Mouse (Mus musculus) intestine, embryonic 15.5 days (tissue): ENCODE data around the gene Itpripl2. TPM values are rescaled to one million over a fixed set of nuclear protein-coding genes. Genes with fewer than 3 reads are reported as not detected.

Experiments
- ATAC-seq: fragments of 200-750 bp; cut with Nextera tagmentation; 2 replicates; pipeline ENCODE4 v1.8.0; 2017; ENCODE audit warnings: moderate TSS enrichment, moderate library complexity
- H3K27ac ChIP-seq: fragments of 300-500 bp; sonication (generic); 2 replicates; pipeline ENCODE4 v1.5.1; 2015; ENCODE audit warnings: mild to moderate bottlenecking, inconsistent platforms
- H3K27me3 ChIP-seq: fragments of 300-500 bp; sonication (generic); replicated peaks from 2 replicates; pipeline ENCODE4 v1.6.1; 2015; ENCODE audit warnings: inconsistent platforms
- H3K36me3 ChIP-seq: fragments of 300-500 bp; sonication (generic); 2 replicates; pipeline ENCODE4 v1.6.1; 2015; ENCODE audit warnings: inconsistent platforms
- H3K4me1 ChIP-seq: fragments of 300-500 bp; sonication (generic); replicated peaks from 2 replicates; pipeline ENCODE4 v1.6.1; 2015; ENCODE audit warnings: inconsistent platforms
- H3K4me2 ChIP-seq: fragments of 300-500 bp; sonication (generic); replicated peaks from 2 replicates; pipeline ENCODE4 v1.6.1; 2015; ENCODE audit warnings: mild to moderate bottlenecking, inconsistent platforms
- H3K4me3 ChIP-seq: fragments of 300-500 bp; sonication (generic); replicated peaks from 2 replicates; pipeline ENCODE4 v1.5.1; 2015; ENCODE audit warnings: inconsistent platforms
- H3K9ac ChIP-seq: fragments of 300-500 bp; sonication (generic); 2 replicates; pipeline ENCODE4 v1.6.1; 2015; ENCODE audit warnings: inconsistent platforms
- H3K9me3 ChIP-seq: fragments of 300-500 bp; sonication (generic); 2 replicates; pipeline ENCODE4 v1.6.1; 2016; ENCODE audit warnings: inconsistent platforms
- WGBS: fragments of 180-500 bp; shearing (Covaris S2); methylation state at CpG from one replicate; pipeline ENCODE4 v1.1.7; 2015; 5-methylcytosine and 5-hydroxymethylcytosine counted together
- polyA plus RNA-seq: library from polyadenylated mRNA; unstranded; fragments of >200 nt; fragmentation: Nextera tagmentation; extraction: Ambion mirVana; gene quantifications from 2 replicates; pipeline ENCODE4 v1.2.1, GENCODE M21; 2015

Itpripl2 gene
- polyA plus RNA-seq, 1 experiment from 2014 or later = 5.5 TPM

- Histone ChIP-seq H3K27me3 (no peaks in the 10 kb centered on the region), H3K27ac (no peak overlapping the region), H3K4me1 (no peaks in the 10 kb centered on the region), H3K36me3 (no peaks in the 10 kb centered on the region), H3K9ac (no peak overlapping the region), H3K9me3 (no peaks in the 10 kb centered on the region), H3K4me3 (no peak overlapping the region), H3K4me2 (no peak overlapping the region)
- ATAC-seq = no peak
- 57% methylated on average over 4 of the region's 4 CpGs for WGBS
These were observed 38.1 kb downstream of the Itpripl2 start for GRCm38 (mm10) chr7:118453722-118454121.

GRCm38 (mm10) chr7:118452940-118453339 lies 38.8 kb downstream of the Itpripl2 start:
- no peaks in the 10 kb centered on the region for H3K9me3 ChIP-seq
- H3K36me3 ChIP-seq = no peaks in the 10 kb centered on the region
- H3K4me2 ChIP-seq = no peak overlapping the region
- no peak for ATAC-seq
- H3K4me3 ChIP-seq = no peak overlapping the region
- no peaks in the 10 kb centered on the region for H3K27me3 ChIP-seq
- peaks cover 6% of the 10 kb centered on the region; the same call in 1 of the 2 replicates for H3K4me1 ChIP-seq
- WGBS = 28% methylated on average over 2 of the region's 2 CpGs
- H3K27ac ChIP-seq = no peak overlapping the region
- H3K9ac ChIP-seq = no peak overlapping the region

- H3K36me3 ChIP-seq = no peaks in the 10 kb centered on the region
- 0 out of 2 replicates have a peak within 1 kb of the TSS, but pooled peaks have one; percentile 19 for H3K27ac ChIP-seq
- H3K4me1 ChIP-seq = peaks cover 17% of the 10 kb centered on the region
- no peaks in the 10 kb centered on the region for H3K9me3 ChIP-seq
- peak within 1 kb of the TSS; percentile 52 for H3K9ac ChIP-seq
- under 1% methylated on average over 58 of the region's 58 CpGs for WGBS
- 0 out of 2 replicates have a peak, but pooled peaks cover 3% of the 10 kb centered on the region for H3K27me3 ChIP-seq
- H3K4me3 ChIP-seq = peak within 1 kb of the TSS; percentile 64
- peak within 1 kb of the TSS; percentile 93 for H3K4me2 ChIP-seq
- peak; percentile 79 for ATAC-seq
These were observed 43.4 kb downstream of the Itpripl2 start, which contains the start of gene Syt17 for GRCm38 (mm10) chr7:118448134-118448967. Gene Syt17 (minus strand): TSS chr7:118448222.

GRCm38 (mm10) chr7:118447291-118448133 lies 44.3 kb downstream of the Itpripl2 start:
- Histone ChIP-seq H3K9me3 (no peaks in the 10 kb centered on the region), H3K9ac (peak overlapping the region; percentile 52), H3K36me3 (no peaks in the 10 kb centered on the region), H3K4me3 (peak overlapping the region; percentile 64), H3K4me1 (peaks cover 19% of the 10 kb centered on the region), H3K27me3 (0 out of 2 replicates have a peak, but pooled peaks cover 3% of the 10 kb centered on the region), H3K27ac (0 out of 2 replicates have a peak overlapping the region, but pooled peaks have one; percentile 19), H3K4me2 (peak overlapping the region; percentile 93)
- ATAC-seq = peak; percentile 49
- under 1% methylated on average over 65 of the region's 65 CpGs for WGBS

- H3K4me2 ChIP-seq = no peak overlapping the region
- H3K27ac ChIP-seq = no peak overlapping the region
- H3K4me1 ChIP-seq = peaks cover 19% of the 10 kb centered on the region
- no peak overlapping the region for H3K9ac ChIP-seq
- 53% methylated on average over 7 of the region's 7 CpGs for WGBS
- H3K4me3 ChIP-seq = no peak overlapping the region
- H3K36me3 ChIP-seq = no peaks in the 10 kb centered on the region
- no peak for ATAC-seq
- 0 out of 2 replicates have a peak, but pooled peaks cover 3% of the 10 kb centered on the region for H3K27me3 ChIP-seq
- no peaks in the 10 kb centered on the region for H3K9me3 ChIP-seq
These were observed 47.8 kb downstream of the Itpripl2 start for GRCm38 (mm10) chr7:118443895-118444485.

GRCm38 (mm10) chr7:118443371-118443770 lies 48.4 kb downstream of the Itpripl2 start:
- H3K4me1 ChIP-seq = peaks cover 17% of the 10 kb centered on the region
- H3K27me3 ChIP-seq = 0 out of 2 replicates have a peak, but pooled peaks cover 3% of the 10 kb centered on the region
- no peaks in the 10 kb centered on the region for H3K36me3 ChIP-seq
- no peak overlapping the region for H3K9ac ChIP-seq
- ATAC-seq = no peak
- H3K27ac ChIP-seq = no peak overlapping the region
- 0 out of 2 replicates have a peak overlapping the region, but pooled peaks have one; percentile 5 for H3K4me2 ChIP-seq
- no peaks in the 10 kb centered on the region for H3K9me3 ChIP-seq
- H3K4me3 ChIP-seq = no peak overlapping the region
- 12% methylated on average over 9 of the region's 9 CpGs for WGBS

- ATAC-seq = no peak
- no peak overlapping the region for H3K4me3 ChIP-seq
- 0 out of 2 replicates have a peak, but pooled peaks cover 4% of the 10 kb centered on the region for H3K4me1 ChIP-seq
- H3K4me2 ChIP-seq = no peak overlapping the region
- 79% methylated on average over 6 of the region's 6 CpGs for WGBS
- H3K27me3 ChIP-seq = 0 out of 2 replicates have a peak, but pooled peaks cover 3% of the 10 kb centered on the region
- no peak overlapping the region for H3K9ac ChIP-seq
- H3K9me3 ChIP-seq = no peaks in the 10 kb centered on the region
- no peak overlapping the region for H3K27ac ChIP-seq
- no peaks in the 10 kb centered on the region for H3K36me3 ChIP-seq
These were observed 50.2 kb downstream of the Itpripl2 start for GRCm38 (mm10) chr7:118441535-118441934.

- H3K27me3 ChIP-seq = no peaks in the 10 kb centered on the region
- 60% methylated on average over 7 of the region's 7 CpGs for WGBS
- H3K9ac ChIP-seq = no peak overlapping the region
- H3K4me2 ChIP-seq = no peak overlapping the region
- no peaks in the 10 kb centered on the region for H3K4me1 ChIP-seq
- H3K9me3 ChIP-seq = no peaks in the 10 kb centered on the region
- H3K4me3 ChIP-seq = no peak overlapping the region
- H3K27ac ChIP-seq = no peak overlapping the region
- no peaks in the 10 kb centered on the region for H3K36me3 ChIP-seq
- no peak for ATAC-seq
These were observed 54.5 kb downstream of the Itpripl2 start for GRCm38 (mm10) chr7:118437101-118437802.

Other genes starting within 250 kb of the Itpripl2 start
- gene Smg1, start 248.3 kb downstream of the Itpripl2 start, polyA plus RNA-seq = 16.8 and 18.0 TPM in 2 replicates
- gene Syt17, start 43.8 kb downstream of the Itpripl2 start, polyA plus RNA-seq = 6.5 and 7.0 TPM in 2 replicates
- gene Coq7, start 41.4 kb upstream of the Itpripl2 start, polyA plus RNA-seq = 124 and 134 TPM in 2 replicates
- gene Tmc7, start 92.8 kb upstream of the Itpripl2 start, polyA plus RNA-seq = 2.0 and 2.4 TPM in 2 replicates
- 9.6 and 11.3 TPM in 2 replicates for gene Tmc5, start 105.3 kb upstream of the Itpripl2 start, polyA plus RNA-seq
- gene Gde1, start 213.8 kb upstream of the Itpripl2 start, polyA plus RNA-seq = 124 and 127 TPM in 2 replicates
- 10.0 and 10.7 TPM in 2 replicates for gene Ccp110, start 220.6 kb upstream of the Itpripl2 start, polyA plus RNA-seq
- 71.3 and 72.6 TPM in 2 replicates for gene Vps35l, start 248.3 kb upstream of the Itpripl2 start, polyA plus RNA-seq